23 mouse cellular contexts compared by ENCODE assay signal in genomic region chr11:97232436-97232835, GRCm38 (mm10). TPM values are rescaled to one million over a fixed set of nuclear protein-coding genes. Genes with fewer than 3 reads are reported as not detected.
DNase-seq lines count a peak whose midpoint lies in the region; ATAC-seq and TF ChIP-seq lines count a peak whose summit lies in the region.
"Had no signal": no experiment of that assay in that cellular context is flagged by ENCODE, and none has a peak within 500 bp of the region (broad histone marks: within the 10 kb centered on the region; RNA-seq: fewer than 3 reads in every experiment).

No protein-coding gene starts in this region.

- no peak overlapping the region for H3K27ac ChIP-seq in heart, embryonic 10.5 days
- H3K27ac ChIP-seq in brown adipose tissue, adult 24 weeks (replicated peaks; ENCODE audit: low read depth, low read length), result peak overlapping the region; percentile 24
- H3K27ac ChIP-seq in stomach, postnatal 0 days (replicated peaks), result no peak overlapping the region
- H3K27ac ChIP-seq: embryonic facial prominence, embryonic 15.5 days; forebrain, embryonic 10.5 days; gastrocnemius, adult 2 months; hindbrain, embryonic 10.5 days; left cerebral cortex, adult 2 months; limb, embryonic 10.5 days; liver, embryonic 12.5 days; midbrain, embryonic 15.5 days had no signal

- H3K4me1 ChIP-seq in heart, embryonic 10.5 days, result no peaks in the 10 kb centered on the region
- peaks cover 4% of the 10 kb centered on the region; the same call in 1 of the 2 replicates for H3K4me1 ChIP-seq in brown adipose tissue, adult 24 weeks (ENCODE audit: control insufficient read depth, insufficient read depth, insufficient read length, low read length)
- no peaks in the 10 kb centered on the region for H3K4me1 ChIP-seq in stomach, postnatal 0 days (replicated peaks; ENCODE audit: control insufficient read depth, insufficient read depth)
- H3K4me1 ChIP-seq: embryonic facial prominence, embryonic 15.5 days; forebrain, embryonic 10.5 days; hindbrain, embryonic 10.5 days; limb, embryonic 10.5 days; midbrain, embryonic 15.5 days had no signal

- no peak for TF ChIP-seq EP300 in stomach, postnatal 0 days (optimal IDR thresholded peaks at IDR 0.05)

- DNase-seq in heart, adult 18-20 months, result peak; percentile 62 to 64
- no peak for DNase-seq in heart, embryonic 10.5 days (ENCODE audit: low spot score)
- DNase-seq in cerebellum, adult 9-11 months, result peak; percentile 45
- peak; percentile 31 to 32 for DNase-seq in heart, postnatal 36 days
- DNase-seq in stomach, postnatal 0 days (ENCODE audit: low spot score), result no peak
- no peak for DNase-seq in gastrocnemius, postnatal 25 days
- DNase-seq: B cell, adult 2 months; gastrocnemius, adult 2 months; kidney, adult 2 months; kidney, postnatal 14 days; layer of hippocampus, adult 9-11 months; lung, embryonic 14.5 days; lung, postnatal 36 days; thymus, postnatal 36 days had no signal

- H3K9me3 ChIP-seq in heart, embryonic 10.5 days, result no peaks in the 10 kb centered on the region
- H3K9me3 ChIP-seq in stomach, postnatal 0 days (ENCODE audit: control insufficient read depth, low read length), result no peaks in the 10 kb centered on the region
- H3K9me3 ChIP-seq: embryonic facial prominence, embryonic 15.5 days; forebrain, embryonic 10.5 days; hindbrain, embryonic 10.5 days; limb, embryonic 10.5 days; liver, embryonic 12.5 days; midbrain, embryonic 15.5 days had no signal

- WGBS in heart, embryonic 10.5 days, result 92% methylated on average over 5 of the region's 5 CpGs
- WGBS in stomach, postnatal 0 days, result 93% methylated on average over 5 of the region's 5 CpGs

- no peaks in the 10 kb centered on the region for H3K27me3 ChIP-seq in heart, embryonic 10.5 days (ENCODE audit: insufficient read depth, poor library complexity, severe bottlenecking)
- no peaks in the 10 kb centered on the region for H3K27me3 ChIP-seq in stomach, postnatal 0 days (ENCODE audit: control insufficient read depth, insufficient read depth, low read length)
- H3K27me3 ChIP-seq: embryonic facial prominence, embryonic 15.5 days; liver, embryonic 12.5 days; midbrain, embryonic 15.5 days had no signal

- H3K4me3 ChIP-seq in heart, embryonic 10.5 days, result no peak overlapping the region
- H3K4me3 ChIP-seq in brown adipose tissue, adult 24 weeks (ENCODE audit: insufficient read depth, low read depth, low read length), result no peak overlapping the region
- no peak overlapping the region for H3K4me3 ChIP-seq in stomach, postnatal 0 days (ENCODE audit: low read depth, low read length)
- H3K4me3 ChIP-seq: embryonic facial prominence, embryonic 15.5 days; forebrain, embryonic 10.5 days; gastrocnemius, adult 2 months; hindbrain, embryonic 10.5 days; left cerebral cortex, adult 2 months; limb, embryonic 10.5 days; liver, embryonic 12.5 days; midbrain, embryonic 15.5 days; myocyte had no signal

- intact Hi-C loops in heart, postnatal 36 days (cut with DNase I), result no loop called here

- H3K4me2 ChIP-seq in stomach, postnatal 0 days (replicated peaks; ENCODE audit: low read depth), result no peak overlapping the region
- H3K4me2 ChIP-seq: embryonic facial prominence, embryonic 15.5 days; liver, embryonic 12.5 days; lung, embryonic 14.5 days; midbrain, embryonic 15.5 days had no signal

- TF ChIP-seq CTCF in stomach, postnatal 0 days (IDR thresholded peaks at IDR 0.05; ENCODE audit: low read depth), result no peak

- no peak for ATAC-seq in stomach, postnatal 0 days (ENCODE audit: low FRiP score, low TSS enrichment)
- ATAC-seq: liver, embryonic 12.5 days; midbrain, embryonic 15.5 days had no signal

- peaks cover 88% of the 10 kb centered on the region for H3K36me3 ChIP-seq in heart, embryonic 10.5 days
- peaks cover 12% of the 10 kb centered on the region for H3K36me3 ChIP-seq in stomach, postnatal 0 days (ENCODE audit: control insufficient read depth, insufficient read depth, low read length)

- H3K9ac ChIP-seq in stomach, postnatal 0 days (ENCODE audit: low read length), result no peak overlapping the region
- H3K9ac ChIP-seq: embryonic facial prominence, embryonic 15.5 days; liver, embryonic 12.5 days; lung, embryonic 14.5 days; midbrain, embryonic 15.5 days had no signal

RNA-seq across cellular contexts. Expression of gene Kpnb1, which starts 44.8 kb away (rescaled TPM):
- 10 to 100 TPM; 80.8 to 82.9 TPM for total RNA-seq in heart, adult 18-20 months (2021)
- polyA plus RNA-seq in heart, embryonic 10.5 days (2016; fragmentation: Nextera tagmentation; extraction: Ambion mirVana), result 50.6 and 72.2 TPM in 2 replicates
- 40.7 and 57.4 TPM in 2 replicates for polyA plus RNA-seq in brown adipose tissue, adult 24 weeks (2012; ENCODE audit: insufficient read depth, insufficient read length, missing spikeins)
- total RNA-seq in heart, postnatal 36 days (2021), result 10 to 100 TPM; 83.7 to 85.7 TPM
- 18.5 and 19.2 TPM in 2 replicates for polyA plus RNA-seq in stomach, postnatal 0 days (2015; fragmentation: Nextera tagmentation; extraction: Ambion mirVana)
- 10 to 100 TPM; 48.9 to 53.5 TPM for total RNA-seq in gastrocnemius, postnatal 25 days (2021)

RNA-seq across cellular contexts. Expression of gene Npepps, which starts 48.0 kb away (rescaled TPM):
- 10 to 100 TPM; 75.9 to 77.7 TPM for total RNA-seq in heart, adult 18-20 months (2021)
- 83.9 and 90.7 TPM in 2 replicates for polyA plus RNA-seq in heart, embryonic 10.5 days (2016; fragmentation: Nextera tagmentation; extraction: Ambion mirVana)
- 28.5 and 33.2 TPM in 2 replicates for polyA plus RNA-seq in brown adipose tissue, adult 24 weeks (2012; ENCODE audit: insufficient read depth, insufficient read length, missing spikeins)
- 10 to 100 TPM; 79.6 to 87.6 TPM for total RNA-seq in heart, postnatal 36 days (2021)
- 43.4 and 52.8 TPM in 2 replicates for polyA plus RNA-seq in stomach, postnatal 0 days (2015; fragmentation: Nextera tagmentation; extraction: Ambion mirVana)
- total RNA-seq in gastrocnemius, postnatal 25 days (2021), result 10 to 100 TPM; 49.7 to 60.0 TPM

Comparison
In these comparisons a context has a peak if more than half of its experiments do, and no peak if none do; other contexts are left out.
1. DNase-seq: peak in heart, adult 18-20 months (2 of 2), cerebellum, adult 9-11 months (single experiment) and heart, postnatal 36 days (2 of 2); none in heart, embryonic 10.5 days (single experiment), stomach, postnatal 0 days (single experiment) and gastrocnemius, postnatal 25 days (single experiment).